Mouse (Mus musculus) midbrain, embryonic 12.5 days (tissue): ENCODE data around the gene Fbxo17. TPM values are rescaled to one million over a fixed set of nuclear protein-coding genes. Genes with fewer than 3 reads are reported as not detected.
A peak's percentile ranks its signal among the peaks of the same experiment; 100 is the strongest.

Experiments used
- ATAC-seq: fragments of 200-750 bp; cut with Nextera tagmentation; 2 replicates; pipeline ENCODE4 v1.8.0; 2017; ENCODE audit warnings: low read depth, moderate TSS enrichment, moderate library complexity; ENCODE audit not compliant: low FRiP score
- H3K27ac ChIP-seq: fragments of 300-500 bp; sonication (generic); replicated peaks from 2 replicates; pipeline ENCODE4 v1.5.1; 2016; ENCODE audit warnings: mild to moderate bottlenecking
- H3K27me3 ChIP-seq: fragments of 300-500 bp; sonication (generic); 2 replicates; pipeline ENCODE4 v1.6.1; 2016; ENCODE audit warnings: mild to moderate bottlenecking
- H3K36me3 ChIP-seq: fragments of 300-500 bp; sonication (generic); 2 replicates; pipeline ENCODE4 v1.6.1; 2016
- H3K4me1 ChIP-seq: fragments of 300-500 bp; sonication (generic); 2 replicates; pipeline ENCODE4 v1.6.1; 2016
- H3K4me2 ChIP-seq: fragments of 300-500 bp; sonication (generic); replicated peaks from 2 replicates; pipeline ENCODE4 v1.6.1; 2016; ENCODE audit warnings: mild to moderate bottlenecking, moderate library complexity
- H3K4me3 ChIP-seq: fragments of 300-500 bp; sonication (generic); 2 replicates; pipeline ENCODE4 v1.5.1; 2016; ENCODE audit warnings: mild to moderate bottlenecking
- H3K9ac ChIP-seq: fragments of 300-500 bp; sonication (generic); replicated peaks from 2 replicates; pipeline ENCODE4 v1.6.1; 2016; ENCODE audit warnings: mild to moderate bottlenecking, moderate library complexity
- H3K9me3 ChIP-seq: fragments of 300-500 bp; sonication (generic); 2 replicates; pipeline ENCODE4 v1.6.1; 2016; ENCODE audit warnings: mild to moderate bottlenecking
- WGBS: fragments of 180-500 bp; shearing (Covaris S2); methylation state at CpG from one replicate; pipeline ENCODE4 v1.1.7; 2016; 5-methylcytosine and 5-hydroxymethylcytosine counted together
- polyA plus RNA-seq: library from polyadenylated mRNA; unstranded; fragments of >200 nt; fragmentation: Nextera tagmentation; extraction: Ambion mirVana; gene quantifications from 2 replicates; pipeline ENCODE4 v1.2.1, GENCODE M21; 2016

The Fbxo17 gene
- polyA plus RNA-seq, 1 experiment from 2014 or later, result 7.2 TPM

DNA sequence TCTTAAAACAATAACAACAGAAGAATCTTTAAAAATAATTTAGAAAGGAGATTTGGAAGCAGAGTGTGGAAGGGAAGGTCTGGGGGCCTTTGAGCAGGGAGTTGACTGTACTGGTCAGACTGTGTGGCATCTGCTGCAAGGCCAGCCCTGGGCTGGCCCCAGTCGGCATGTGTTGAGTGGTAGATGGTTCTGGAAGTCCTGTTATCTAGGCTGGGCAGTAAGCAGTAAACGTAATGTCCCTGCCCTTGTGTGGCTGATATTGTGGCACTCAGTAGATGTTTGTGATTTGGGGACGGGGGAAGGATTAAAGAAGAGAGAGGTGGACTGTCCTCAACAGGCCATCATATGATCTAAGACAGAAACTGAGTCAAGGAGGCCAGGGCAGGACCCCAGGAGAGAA, 53.7 kb downstream of the Fbxo17 start:
- no peaks in the 10 kb centered on the region for H3K9me3 ChIP-seq
- ATAC-seq, result no peak
- 92% methylated on average over 3 of the region's 3 CpGs for WGBS
- H3K27ac ChIP-seq, result no peak overlapping the region
- H3K27me3 ChIP-seq, result no peaks in the 10 kb centered on the region
- H3K4me3 ChIP-seq, result no peak overlapping the region
- no peak overlapping the region for H3K9ac ChIP-seq
- H3K4me1 ChIP-seq, result peaks cover 24% of the 10 kb centered on the region
- no peak overlapping the region for H3K4me2 ChIP-seq
- 0 out of 2 replicates have a peak, but pooled peaks cover 8% of the 10 kb centered on the region for H3K36me3 ChIP-seq

DNA sequence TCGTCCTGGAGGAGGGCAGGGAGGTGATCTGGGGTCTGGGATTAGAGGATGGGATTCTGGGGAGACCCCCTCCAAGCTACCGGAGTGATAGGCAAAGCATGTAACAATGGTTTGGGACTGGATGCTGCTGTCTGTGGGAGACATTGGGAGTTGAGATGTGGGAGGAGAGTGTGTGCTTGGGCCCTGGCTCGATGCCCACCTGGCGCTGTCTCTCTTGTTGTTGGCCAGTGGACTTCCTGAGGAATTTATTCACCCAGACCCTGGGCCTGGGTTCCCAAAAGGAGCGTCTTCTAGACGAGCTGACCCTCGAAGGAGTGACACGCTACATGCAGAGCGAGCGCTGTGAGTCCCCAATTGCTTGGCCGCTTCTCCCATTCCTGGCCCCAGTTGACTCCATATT, 55.3 kb downstream of the Fbxo17 start:
- 91% methylated on average over 11 of the region's 11 CpGs for WGBS
- Histone ChIP-seq H3K4me3 (no peak overlapping the region), H3K27ac (no peak overlapping the region), H3K27me3 (no peaks in the 10 kb centered on the region), H3K36me3 (peaks cover 13% of the 10 kb centered on the region; the same call in 1 of the 2 replicates), H3K9ac (no peak overlapping the region), H3K9me3 (no peaks in the 10 kb centered on the region), H3K4me1 (peaks cover 16% of the 10 kb centered on the region), H3K4me2 (no peak overlapping the region)
- ATAC-seq, result no peak

DNA sequence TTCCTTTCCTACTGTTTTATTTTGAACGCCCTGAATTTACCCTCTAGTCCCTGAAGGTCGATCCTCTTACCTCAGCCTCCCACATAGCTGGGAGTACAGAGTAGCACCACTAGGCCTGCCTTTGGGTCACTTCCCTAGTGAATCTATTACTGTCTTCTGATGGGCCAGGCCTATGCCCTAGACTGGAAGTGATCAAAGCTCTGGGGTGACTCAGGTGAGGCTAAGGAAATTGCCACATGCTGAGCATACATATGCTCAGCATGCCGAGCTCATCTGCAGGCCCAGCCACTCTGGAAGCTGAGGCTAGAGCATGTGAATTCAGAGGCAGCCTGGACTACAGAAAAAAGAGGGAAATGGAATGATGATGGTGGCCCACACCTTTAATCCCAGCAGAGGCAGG, 56.6 kb downstream of the Fbxo17 start:
- WGBS, result 73% methylated on average over 3 of the region's 3 CpGs
- peaks cover 20% of the 10 kb centered on the region; the same call in 1 of the 2 replicates for H3K36me3 ChIP-seq

DNA sequence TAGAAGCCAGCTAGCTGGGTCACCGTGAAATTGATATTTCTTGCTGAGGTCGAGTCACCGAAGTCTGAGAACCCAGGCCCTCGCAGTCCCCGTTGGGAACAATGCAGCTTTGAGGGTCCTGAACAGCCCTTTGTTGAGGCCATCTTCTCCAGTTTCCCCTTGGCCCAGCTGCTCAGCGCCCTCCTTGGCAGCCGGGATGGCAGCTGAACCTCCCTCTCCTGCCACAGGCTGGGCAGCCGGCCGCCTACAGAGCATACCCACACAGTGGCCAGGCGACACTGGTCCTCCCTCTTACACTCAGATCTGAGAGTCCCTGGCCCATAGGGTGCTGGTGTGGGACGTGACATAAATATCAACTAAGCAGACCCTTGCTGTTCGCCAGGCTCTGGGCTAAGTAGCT, 57.6 kb downstream of the Fbxo17 start:
- Histone ChIP-seq H3K4me1 (peaks cover 3% of the 10 kb centered on the region; the same call in 1 of the 2 replicates), H3K9ac (no peak overlapping the region), H3K36me3 (peaks cover 22% of the 10 kb centered on the region; the same call in 1 of the 2 replicates), H3K9me3 (no peaks in the 10 kb centered on the region), H3K4me3 (no peak overlapping the region), H3K4me2 (no peak overlapping the region), H3K27me3 (no peaks in the 10 kb centered on the region), H3K27ac (peak overlapping the region; percentile 27; the same call in 1 of the 2 replicates)
- 67% methylated on average over 12 of the region's 12 CpGs for WGBS
- ATAC-seq, result 0 out of 2 replicates have a peak, but pooled peaks have one; percentile 30

More for the DNA sequence above, 56.6 kb downstream of the Fbxo17 start:
- no peak overlapping the region for H3K27ac ChIP-seq
- no peak overlapping the region for H3K4me3 ChIP-seq
- no peak overlapping the region for H3K4me2 ChIP-seq
- no peak for ATAC-seq
- H3K9ac ChIP-seq, result no peak overlapping the region
- no peaks in the 10 kb centered on the region for H3K27me3 ChIP-seq
- peaks cover 7% of the 10 kb centered on the region for H3K4me1 ChIP-seq
- no peaks in the 10 kb centered on the region for H3K9me3 ChIP-seq

DNA sequence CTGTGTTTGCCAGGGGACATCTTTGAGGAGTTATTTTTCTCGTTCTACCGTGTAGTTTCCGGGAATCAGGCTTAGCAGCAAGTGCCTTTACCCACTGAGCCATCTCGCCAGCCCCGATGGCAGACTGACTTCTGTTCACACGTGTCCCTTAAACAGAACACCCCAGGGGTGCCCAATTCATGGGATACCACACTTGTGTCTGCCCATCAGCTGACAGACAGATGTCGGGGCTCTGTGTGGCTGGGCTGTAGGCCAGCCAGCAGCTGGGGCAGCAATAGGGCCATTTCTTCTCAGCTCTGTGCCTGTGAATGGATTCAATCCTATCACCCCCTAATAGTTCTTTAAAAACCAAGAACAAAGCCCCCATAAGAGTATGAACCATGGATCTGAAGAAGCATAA, 58.5 kb downstream of the Fbxo17 start:
- Histone ChIP-seq H3K9ac (no peak overlapping the region), H3K36me3 (peaks cover 22% of the 10 kb centered on the region; the same call in 1 of the 2 replicates), H3K4me3 (no peak overlapping the region), H3K27me3 (no peaks in the 10 kb centered on the region), H3K9me3 (no peaks in the 10 kb centered on the region), H3K4me1 (peaks cover 2% of the 10 kb centered on the region), H3K27ac (no peak overlapping the region), H3K4me2 (no peak overlapping the region)
- WGBS, result 88% methylated on average over 7 of the region's 7 CpGs
- no peak for ATAC-seq

DNA sequence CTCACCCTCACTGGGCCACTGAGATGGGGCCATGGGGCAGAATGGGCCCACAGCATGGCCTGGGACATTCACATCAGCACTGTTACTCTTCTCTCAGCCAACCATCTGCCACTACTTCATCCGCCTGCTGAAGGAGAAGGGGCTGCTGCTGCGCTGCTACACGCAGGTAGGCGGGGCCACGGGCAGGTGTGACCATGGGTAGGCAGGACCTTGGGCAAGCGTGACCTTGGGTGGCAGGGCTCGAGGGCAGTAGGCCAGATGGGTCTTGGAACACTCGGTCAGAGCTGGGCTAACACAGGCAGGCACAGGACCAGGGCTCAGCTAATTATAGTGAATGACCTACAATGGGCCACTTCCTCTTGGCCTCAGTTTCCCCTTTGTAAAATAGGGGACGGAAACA, 62.2 kb downstream of the Fbxo17 start:
- H3K9ac ChIP-seq, result no peak overlapping the region
- no peak for ATAC-seq
- no peak overlapping the region for H3K4me2 ChIP-seq
- 89% methylated on average over 9 of the region's 9 CpGs for WGBS
- H3K9me3 ChIP-seq, result no peaks in the 10 kb centered on the region
- H3K27ac ChIP-seq, result no peak overlapping the region
- peaks cover 7% of the 10 kb centered on the region for H3K4me1 ChIP-seq
- no peak overlapping the region for H3K4me3 ChIP-seq
- peaks cover 26% of the 10 kb centered on the region for H3K36me3 ChIP-seq
- H3K27me3 ChIP-seq, result no peaks in the 10 kb centered on the region

DNA sequence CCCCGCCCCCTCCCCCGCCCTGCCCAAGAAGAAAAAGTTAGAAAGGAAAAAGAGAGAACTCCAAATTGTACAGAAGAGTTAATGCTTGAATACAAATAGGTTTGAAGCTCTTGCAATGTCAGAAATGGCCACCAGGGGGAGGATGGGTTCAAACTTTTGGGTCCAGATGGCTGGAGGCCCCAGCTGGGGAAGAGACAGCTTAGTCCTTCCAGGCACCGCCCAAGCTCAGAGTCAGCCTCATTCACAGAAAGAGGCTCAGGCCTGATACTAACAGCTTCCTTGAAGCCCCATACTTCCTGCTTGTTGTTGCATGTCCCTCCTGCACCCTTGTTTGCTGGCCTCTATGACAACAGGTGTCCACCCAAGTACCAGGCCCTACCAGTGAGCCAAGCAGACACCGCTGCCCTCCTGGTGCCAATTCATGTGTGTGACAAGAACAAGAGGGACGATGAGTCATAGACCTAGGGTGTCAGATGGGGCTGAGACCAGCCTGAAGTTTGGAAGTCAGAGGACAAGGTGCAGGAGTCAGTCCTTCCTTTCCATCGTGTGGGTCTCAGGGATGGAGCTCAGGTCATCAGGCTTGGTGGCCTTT, 63.6 kb downstream of the Fbxo17 start:
- WGBS, result 45% methylated on average over 6 of the region's 6 CpGs
- Histone ChIP-seq H3K9ac (no peak overlapping the region), H3K27ac (peak overlapping the region; percentile 20; the same call in 1 of the 2 replicates)

DNA sequence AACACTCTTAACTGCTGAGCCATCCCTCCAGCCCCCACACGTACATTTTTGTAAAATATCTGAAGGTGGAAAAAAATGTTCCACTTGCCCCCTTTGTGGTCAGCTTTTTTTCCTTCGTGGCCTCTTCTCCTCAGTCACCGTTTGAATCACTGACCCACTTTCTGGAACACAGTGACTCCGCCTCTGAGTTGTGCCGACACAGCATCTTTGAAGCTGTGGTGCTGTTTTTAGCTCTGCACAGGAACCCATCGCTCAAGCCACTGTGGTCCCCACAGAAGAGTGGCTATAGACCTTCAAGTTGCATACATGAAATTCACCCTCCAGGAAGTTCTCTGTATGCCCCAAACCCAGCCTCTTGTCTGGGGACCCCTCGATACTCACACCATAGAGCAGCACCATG, 64.3 kb downstream of the Fbxo17 start:
- H3K9ac ChIP-seq, result no peak overlapping the region
- no peak overlapping the region for H3K27ac ChIP-seq
- no peak overlapping the region for H3K4me2 ChIP-seq
- no peak for ATAC-seq
- peaks cover 35% of the 10 kb centered on the region for H3K36me3 ChIP-seq
- no peaks in the 10 kb centered on the region for H3K9me3 ChIP-seq
- WGBS, result 87% methylated on average over 7 of the region's 7 CpGs
- H3K27me3 ChIP-seq, result no peaks in the 10 kb centered on the region
- no peak overlapping the region for H3K4me3 ChIP-seq
- peaks cover 7% of the 10 kb centered on the region for H3K4me1 ChIP-seq

More for the DNA sequence above, 63.6 kb downstream of the Fbxo17 start:
- peaks cover 29% of the 10 kb centered on the region for H3K36me3 ChIP-seq
- H3K4me1 ChIP-seq, result peaks cover 7% of the 10 kb centered on the region
- ATAC-seq, result peak; percentile 73
- no peaks in the 10 kb centered on the region for H3K27me3 ChIP-seq
- no peak overlapping the region for H3K4me2 ChIP-seq
- no peaks in the 10 kb centered on the region for H3K9me3 ChIP-seq
- no peak overlapping the region for H3K4me3 ChIP-seq

DNA sequence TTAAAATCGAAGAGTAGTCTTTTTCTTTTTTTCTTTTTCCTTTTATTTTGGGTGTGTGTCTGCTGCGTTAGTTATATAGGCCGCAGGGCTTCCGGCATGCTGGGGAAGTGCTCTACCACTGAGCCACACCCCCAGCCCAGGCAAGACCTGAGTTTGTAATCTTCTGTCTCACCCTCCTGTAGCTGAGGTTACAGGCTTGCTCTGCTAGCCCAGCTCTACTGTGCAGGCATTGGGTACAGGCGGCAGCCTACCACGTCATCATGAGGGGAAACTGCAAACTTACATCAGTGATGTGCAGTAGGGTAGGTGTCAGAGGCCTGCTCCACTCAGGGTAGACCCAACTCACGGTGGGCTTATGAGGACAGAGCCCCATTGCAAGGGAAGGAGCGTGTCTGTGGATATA, 64.7 kb downstream of the Fbxo17 start:
- peaks cover 7% of the 10 kb centered on the region for H3K4me1 ChIP-seq
- no peak overlapping the region for H3K9ac ChIP-seq
- no peaks in the 10 kb centered on the region for H3K9me3 ChIP-seq
- H3K36me3 ChIP-seq, result peaks cover 39% of the 10 kb centered on the region
- WGBS, result 91% methylated on average over 8 of the region's 8 CpGs
- H3K27me3 ChIP-seq, result no peaks in the 10 kb centered on the region
- ATAC-seq, result no peak
- no peak overlapping the region for H3K4me3 ChIP-seq
- H3K27ac ChIP-seq, result no peak overlapping the region
- H3K4me2 ChIP-seq, result no peak overlapping the region

DNA sequence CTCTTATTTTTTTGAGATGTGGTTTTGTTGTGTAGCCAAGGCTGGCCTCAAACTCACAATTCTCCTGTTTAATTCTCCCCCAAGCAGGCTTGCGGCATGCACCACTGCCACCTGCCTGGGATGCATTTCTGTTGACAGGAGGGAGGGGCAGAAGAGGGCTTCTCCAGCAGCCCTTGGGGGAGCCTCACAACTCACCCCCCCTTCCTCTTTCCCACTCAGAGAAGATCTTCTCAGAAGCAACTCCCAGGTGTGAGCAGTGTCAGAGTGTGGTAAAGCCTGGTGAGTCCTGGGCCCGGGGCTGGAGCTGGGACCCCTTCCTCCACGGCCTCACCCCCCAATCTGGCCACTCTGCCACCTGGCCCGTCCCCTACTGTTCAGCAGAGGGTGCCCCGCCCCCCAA, 68.6 kb downstream of the Fbxo17 start:
- peaks cover 38% of the 10 kb centered on the region for H3K36me3 ChIP-seq

More for the DNA sequence above, 68.6 kb downstream of the Fbxo17 start:
- peaks cover 5% of the 10 kb centered on the region for H3K4me1 ChIP-seq
- ATAC-seq, result no peak
- no peak overlapping the region for H3K4me2 ChIP-seq
- H3K27ac ChIP-seq, result no peak overlapping the region
- 67% methylated on average over 4 of the region's 5 CpGs for WGBS
- no peaks in the 10 kb centered on the region for H3K9me3 ChIP-seq
- H3K9ac ChIP-seq, result no peak overlapping the region
- no peaks in the 10 kb centered on the region for H3K27me3 ChIP-seq
- H3K4me3 ChIP-seq, result no peak overlapping the region
